Mouse (Mus musculus): ENCODE results near the gene Sytl3. TPM values are rescaled to one million over a fixed set of nuclear protein-coding genes. Genes with fewer than 3 reads are reported as not detected.
A peak's percentile ranks its signal among the peaks of the same experiment; 100 is the strongest.

Sytl3 gene
- total and polyA plus RNA-seq, 2 experiments from 2014 or later, result 0.42 to 0.79 TPM

DNA sequence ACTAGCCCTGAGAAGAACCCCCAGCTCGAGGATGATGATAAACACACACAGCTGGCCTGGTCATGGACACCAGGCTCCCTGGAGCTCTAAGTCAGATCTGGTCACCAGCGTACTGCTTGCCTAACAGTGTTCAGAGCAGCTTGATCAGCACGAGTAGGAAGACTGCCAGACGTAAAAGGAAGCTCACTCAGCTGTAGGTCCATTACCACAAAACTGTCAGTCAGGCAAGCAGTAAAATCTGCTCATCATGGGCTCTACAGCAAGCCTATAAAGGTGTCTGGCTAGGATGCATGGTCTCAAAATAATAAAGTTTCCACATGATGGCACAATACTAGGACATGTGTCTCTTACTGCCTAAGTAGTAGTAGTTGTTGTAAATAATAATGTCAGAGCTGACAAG, 110.7 kb downstream of the Sytl3 start:
- no peaks in the 10 kb centered on the region for H3K9me3 ChIP-seq (ENCODE audit: low read length)
- no peak overlapping the region for H3K4me3 ChIP-seq (ENCODE audit: low read length)
- no peaks in the 10 kb centered on the region for H3K36me3 ChIP-seq (ENCODE audit: insufficient read depth, low read length)
- no peak overlapping the region for H3K4me2 ChIP-seq (ENCODE audit: low read depth, low read length)
- ATAC-seq (no peak), DNase-seq (ENCODE audit: low spot score) (peak; percentile 58)
- no peak overlapping the region for H3K9ac ChIP-seq (replicated peaks; ENCODE audit: low read length)
- H3K4me1 ChIP-seq (ENCODE audit: insufficient read depth, low read length), result no peaks in the 10 kb centered on the region; the same call in 1 of the 2 replicates
- 41% methylated on average over 4 of the region's 4 CpGs for WGBS
- H3K27ac ChIP-seq, result peak overlapping the region; percentile 45; the same call in 1 of the 2 replicates
- no peak for TF ChIP-seq CTCF (IDR thresholded peaks at IDR 0.05; ENCODE audit: low read depth)
- no peaks in the 10 kb centered on the region for H3K27me3 ChIP-seq (ENCODE audit: insufficient read depth, low read length)

- Histone ChIP-seq H3K4me2 (ENCODE audit: low read depth, low read length) (no peak overlapping the region), H3K4me3 (ENCODE audit: low read length) (no peak overlapping the region), H3K4me1 (ENCODE audit: insufficient read depth, low read length) (no peaks in the 10 kb centered on the region; the same call in 1 of the 2 replicates), H3K36me3 (ENCODE audit: insufficient read depth, low read length) (no peaks in the 10 kb centered on the region), H3K9me3 (ENCODE audit: low read length) (no peaks in the 10 kb centered on the region), H3K27me3 (ENCODE audit: insufficient read depth, low read length) (no peaks in the 10 kb centered on the region), H3K27ac (no peak overlapping the region), H3K9ac (replicated peaks; ENCODE audit: low read length) (no peak overlapping the region)
- ATAC-seq (no peak), DNase-seq (ENCODE audit: low spot score) (no peak)
- WGBS, result 81% methylated on average over 16 of the region's 16 CpGs
- no peak for TF ChIP-seq CTCF (IDR thresholded peaks at IDR 0.05; ENCODE audit: low read depth)
Observed at GRCm38 (mm10) chr17:6771661-6772489, 113.0 kb downstream of the Sytl3 start.

DNA sequence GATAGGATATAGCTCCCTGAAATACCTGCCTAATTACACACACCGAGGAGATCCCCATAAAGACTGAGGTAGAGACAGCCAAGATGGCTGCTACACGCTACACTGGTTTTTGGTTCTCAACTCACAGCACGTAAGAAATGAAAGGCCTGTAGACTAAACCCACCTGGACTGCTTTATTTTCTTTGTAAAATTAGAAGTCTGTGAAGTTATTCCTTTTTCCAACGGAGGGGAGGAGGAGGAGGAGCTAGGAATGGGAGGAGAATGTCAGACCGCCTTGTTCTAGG, 113.5 kb downstream of the Sytl3 start:
- H3K4me3 ChIP-seq (ENCODE audit: low read length), result no peak overlapping the region
- 82% methylated on average over 5 of the region's 5 CpGs for WGBS
- DNase-seq (ENCODE audit: low spot score) (no peak), ATAC-seq (no peak)
- no peaks in the 10 kb centered on the region for H3K27me3 ChIP-seq (ENCODE audit: insufficient read depth, low read length)
- H3K9me3 ChIP-seq (ENCODE audit: low read length), result no peaks in the 10 kb centered on the region
- H3K27ac ChIP-seq, result no peak overlapping the region
- H3K36me3 ChIP-seq (ENCODE audit: insufficient read depth, low read length), result no peaks in the 10 kb centered on the region
- no peak overlapping the region for H3K4me2 ChIP-seq (ENCODE audit: low read depth, low read length)
- no peaks in the 10 kb centered on the region; the same call in 1 of the 2 replicates for H3K4me1 ChIP-seq (ENCODE audit: insufficient read depth, low read length)
- TF ChIP-seq CTCF (IDR thresholded peaks at IDR 0.05; ENCODE audit: low read depth), result no peak
- no peak overlapping the region for H3K9ac ChIP-seq (replicated peaks; ENCODE audit: low read length)

- H3K4me3 ChIP-seq (ENCODE audit: low read length), result no peak overlapping the region
- no peaks in the 10 kb centered on the region for H3K27me3 ChIP-seq (ENCODE audit: insufficient read depth, low read length)
- no peaks in the 10 kb centered on the region for H3K36me3 ChIP-seq (ENCODE audit: insufficient read depth, low read length)
- ATAC-seq (no peak), DNase-seq (ENCODE audit: low spot score) (no peak)
- no peaks in the 10 kb centered on the region; the same call in 1 of the 2 replicates for H3K4me1 ChIP-seq (ENCODE audit: insufficient read depth, low read length)
- H3K27ac ChIP-seq, result no peak overlapping the region
- no peak overlapping the region for H3K9ac ChIP-seq (replicated peaks; ENCODE audit: low read length)
- WGBS, result 91% methylated on average over 14 of the region's 14 CpGs
- no peak overlapping the region for H3K4me2 ChIP-seq (ENCODE audit: low read depth, low read length)
- no peak for TF ChIP-seq CTCF (IDR thresholded peaks at IDR 0.05; ENCODE audit: low read depth)
- H3K9me3 ChIP-seq (ENCODE audit: low read length), result no peaks in the 10 kb centered on the region
Observed at GRCm38 (mm10) chr17:6773249-6773966, 114.5 kb downstream of the Sytl3 start.

- H3K4me3 ChIP-seq (ENCODE audit: low read length), result no peak overlapping the region
- no peak for TF ChIP-seq CTCF (IDR thresholded peaks at IDR 0.05; ENCODE audit: low read depth)
- H3K36me3 ChIP-seq (ENCODE audit: insufficient read depth, low read length), result no peaks in the 10 kb centered on the region
- peaks cover 14% of the 10 kb centered on the region; the same call in 1 of the 2 replicates for H3K4me1 ChIP-seq (ENCODE audit: insufficient read depth, low read length)
- ATAC-seq (no peak), DNase-seq (ENCODE audit: low spot score) (peak; percentile 18)
- no peak overlapping the region for H3K27ac ChIP-seq
- no peak overlapping the region for H3K9ac ChIP-seq (replicated peaks; ENCODE audit: low read length)
- H3K27me3 ChIP-seq (ENCODE audit: insufficient read depth, low read length), result no peaks in the 10 kb centered on the region
- H3K4me2 ChIP-seq (ENCODE audit: low read depth, low read length), result no peak overlapping the region
- H3K9me3 ChIP-seq (ENCODE audit: low read length), result no peaks in the 10 kb centered on the region
- WGBS, result 44% methylated on average over 9 of the region's 9 CpGs
Observed at GRCm38 (mm10) chr17:6775221-6775620, 116.3 kb downstream of the Sytl3 start.

GRCm38 (mm10) chr17:6775671-6776070, 116.8 kb downstream of the Sytl3 start:
- TF ChIP-seq CTCF (IDR thresholded peaks at IDR 0.05; ENCODE audit: low read depth), result no peak
- H3K27me3 ChIP-seq (ENCODE audit: insufficient read depth, low read length), result no peaks in the 10 kb centered on the region
- no peak overlapping the region for H3K27ac ChIP-seq
- no peaks in the 10 kb centered on the region for H3K9me3 ChIP-seq (ENCODE audit: low read length)
- H3K4me3 ChIP-seq (ENCODE audit: low read length), result no peak overlapping the region
- no peak overlapping the region for H3K4me2 ChIP-seq (ENCODE audit: low read depth, low read length)
- no peaks in the 10 kb centered on the region for H3K36me3 ChIP-seq (ENCODE audit: insufficient read depth, low read length)
- 74% methylated on average over 4 of the region's 4 CpGs for WGBS
- no peak overlapping the region for H3K9ac ChIP-seq (replicated peaks; ENCODE audit: low read length)
- H3K4me1 ChIP-seq (ENCODE audit: insufficient read depth, low read length), result peaks cover 14% of the 10 kb centered on the region; the same call in 1 of the 2 replicates
- ATAC-seq (no peak), DNase-seq (ENCODE audit: low spot score) (no peak)

Measured in hindbrain, postnatal 0 days (tissue).